Mouse (Mus musculus) heart, postnatal 0 days (tissue): ENCODE measurements at regions not wholly inside any gene's neighbourhood (a gene's known extent, or its start where the extent isn't known, plus 50 kb on each side); places are given as distances from the start of the nearest gene placed in this dataset.

Source experiments
- CTCF ChIP-seq: IDR thresholded peaks from 2 replicates; pipeline ENCODE4 v1.5.1; 2016; ENCODE audit warnings: antibody characterized with exemption, control low read depth, low read depth
- EP300 ChIP-seq: IDR thresholded peaks from 2 replicates; pipeline ENCODE4 v1.6.1; 2016; ENCODE audit warnings: antibody characterized with exemption, low read depth

DNA sequence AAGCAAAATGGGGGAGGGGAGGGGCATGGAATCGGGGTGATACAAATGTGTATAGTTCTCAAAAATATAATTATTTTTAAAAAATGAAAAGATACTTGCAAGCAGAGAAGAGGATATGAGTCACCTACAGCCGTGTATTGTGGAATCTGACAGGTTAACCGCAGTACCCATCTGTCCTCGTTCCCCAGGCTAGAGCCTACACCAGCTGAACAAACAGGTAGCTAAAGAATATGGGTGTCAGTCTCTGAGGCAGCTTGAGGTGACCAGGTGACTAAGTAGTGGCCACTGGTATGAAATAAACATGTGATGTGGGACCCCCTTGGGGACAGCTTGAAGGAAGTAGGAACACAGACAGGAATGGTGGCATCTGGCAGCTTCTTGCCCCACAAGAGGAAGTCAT lies 192.2 kb downstream of the Agtpbp1 start:
- TF ChIP-seq CTCF (no peak), EP300 (no peak)
